Mouse (Mus musculus) limb, embryonic 14.5 days (tissue): ENCODE data around the gene Hnrnpul2. TPM values are rescaled to one million over a fixed set of nuclear protein-coding genes. Genes with fewer than 3 reads are reported as not detected.

Experiments
- ATAC-seq: fragments of 200-750 bp; cut with Nextera tagmentation; 2 replicates; pipeline ENCODE4 v1.8.0; 2017; ENCODE audit warnings: low read depth, moderate number of reproducible peaks, moderate TSS enrichment; ENCODE audit not compliant: low FRiP score
- DNase-seq: peaks from one replicate; pipeline ENCODE4 v3.0.0-alpha.2; 2015; ENCODE audit warnings: low spot score
- H3K27ac ChIP-seq: fragments of 300-500 bp; sonication (generic); replicated peaks from 2 replicates; pipeline ENCODE4 v1.5.1; 2014; ENCODE audit warnings: low read depth, mild to moderate bottlenecking, low read length, moderate library complexity, mixed read lengths
- H3K27me3 ChIP-seq: fragments of 300-500 bp; sonication (generic); 2 replicates; pipeline ENCODE4 v1.6.1; 2014; ENCODE audit warnings: low read length, mixed read lengths; ENCODE audit not compliant: control insufficient read depth, insufficient read depth
- H3K36me3 ChIP-seq: fragments of 300-500 bp; sonication (generic); 2 replicates; pipeline ENCODE4 v1.6.1; 2014; ENCODE audit warnings: mild to moderate bottlenecking, low read length, moderate library complexity, mixed read lengths; ENCODE audit not compliant: control insufficient read depth, insufficient read depth
- H3K4me1 ChIP-seq: fragments of 300-500 bp; sonication (generic); 2 replicates; pipeline ENCODE4 v1.6.1; 2014; ENCODE audit warnings: antibody characterized with exemption, low read length, mixed read lengths; ENCODE audit not compliant: control insufficient read depth, insufficient read depth
- H3K4me2 ChIP-seq: fragments of 300-500 bp; sonication (generic); replicated peaks from 2 replicates; pipeline ENCODE4 v1.6.1; 2014; ENCODE audit warnings: low read depth, mild to moderate bottlenecking, low read length, moderate library complexity; ENCODE audit not compliant: severe bottlenecking
- H3K4me3 ChIP-seq: fragments of 300-500 bp; sonication (generic); replicated peaks from 2 replicates; pipeline ENCODE4 v1.5.1; 2014; ENCODE audit warnings: low read length
- H3K9ac ChIP-seq: fragments of 300-500 bp; sonication (generic); 2 replicates; pipeline ENCODE4 v1.6.1; 2014; ENCODE audit warnings: mild to moderate bottlenecking, low read depth, low read length, moderate library complexity; ENCODE audit not compliant: severe bottlenecking
- H3K9me3 ChIP-seq: fragments of 300-500 bp; sonication (generic); 2 replicates; pipeline ENCODE4 v1.6.1; 2016; ENCODE audit warnings: low read length; ENCODE audit not compliant: control insufficient read depth
- POLR2A ChIP-seq: fragments of 200-500 bp; IDR thresholded peaks from 2 replicates; pipeline ENCODE4 v1.8.0; 2012; ENCODE audit warnings: inconsistent platforms, mild to moderate bottlenecking, moderate library complexity, borderline replicate concordance; ENCODE audit not compliant: insufficient read depth, insufficient read length; ENCODE audit errors: extremely low read depth
- WGBS: fragments of 180-500 bp; shearing (Covaris S2); extraction: QIAGEN DNeasy Blood & Tissue Kit; methylation state at CpG from one replicate; pipeline ENCODE4 v1.1.7; 2014; 5-methylcytosine and 5-hydroxymethylcytosine counted together
- polyA plus RNA-seq, 2 experiments: library from polyadenylated mRNA; depleted of rRNA in 1 of 2; stranded (reverse) in 1 of 2; unstranded in 1 of 2; fragments of >200 nt; fragmentation: Nextera tagmentation in 1 of 2; extraction: Ambion mirVana in 1 of 2; gene quantifications; 2 replicates each; pipeline versions ENCODE4 v1.2.1 to v1.2.3; 2012 to 2014

Gene Hnrnpul2
- polyA plus RNA-seq (2012; rRNA removed) (59.4 and 88.6 TPM in 2 replicates), polyA plus RNA-seq (2014; fragmentation: Nextera tagmentation; extraction: Ambion mirVana) (9.5 and 9.6 TPM in 2 replicates)

GRCm38 (mm10) chr19:8819596-8820423 lies at the start of gene Hnrnpul2:
Hnrnpul2 (plus strand) TSS chr19:8820010.
- H3K27me3 ChIP-seq, result no peaks in the 10 kb centered on the region
- peak within 1 kb of the TSS; percentile 94 for H3K9ac ChIP-seq
- ATAC-seq (peak; percentile 93), DNase-seq (peak; percentile 99)
- peaks cover 38% of the 10 kb centered on the region for H3K4me1 ChIP-seq
- H3K4me2 ChIP-seq, result peak within 1 kb of the TSS; percentile 87
- H3K9me3 ChIP-seq, result no peaks in the 10 kb centered on the region
- peak within 1 kb of the TSS; percentile 96 for H3K27ac ChIP-seq
- WGBS, result under 1% methylated on average over 81 of the region's 83 CpGs
- TF ChIP-seq POLR2A, result peak; percentile 93; the same call in 1 of the 2 replicates
- peak within 1 kb of the TSS; percentile 100 for H3K4me3 ChIP-seq
- peaks cover 41% of the 10 kb centered on the region for H3K36me3 ChIP-seq

- Histone ChIP-seq H3K4me3 (peak within 1 kb of the TSS; percentile 85), H3K27me3 (no peaks in the 10 kb centered on the region), H3K4me2 (peak within 1 kb of the TSS; percentile 65), H3K36me3 (peaks cover 66% of the 10 kb centered on the region), H3K27ac (peak within 1 kb of the TSS; percentile 87), H3K4me1 (peaks cover 22% of the 10 kb centered on the region), H3K9me3 (0 out of 2 replicates have a peak, but pooled peaks cover under 1% of the 10 kb centered on the region), H3K9ac (peak within 1 kb of the TSS; percentile 94)
- WGBS, result 23% methylated on average over 29 of the region's 29 CpGs
- TF ChIP-seq POLR2A, result peak; percentile 77; the same call in 1 of the 2 replicates
- ATAC-seq (peak; percentile 48; the same call in 1 of the 2 replicates), DNase-seq (peak; percentile 70)
Measured at GRCm38 (mm10) chr19:8770567-8771270, 49.1 kb upstream of the Hnrnpul2 start, which contains the start of gene Tmem223. Tmem223 (plus strand) TSS chr19:8770996.

- DNase-seq, result no peak
- TF ChIP-seq POLR2A, result no peak
- Histone ChIP-seq H3K27ac (0 out of 2 replicates have a peak overlapping the region, but pooled peaks have one; percentile 5), H3K36me3 (peaks cover 52% of the 10 kb centered on the region), H3K4me2 (peak overlapping the region; percentile 98), H3K9ac (no peak overlapping the region), H3K27me3 (no peaks in the 10 kb centered on the region), H3K9me3 (no peaks in the 10 kb centered on the region), H3K4me3 (no peak overlapping the region), H3K4me1 (peaks cover 23% of the 10 kb centered on the region)
- WGBS, result 86% methylated on average over 5 of the region's 5 CpGs
- ATAC-seq, result no peak
Measured at GRCm38 (mm10) chr19:8772996-8773395, 46.8 kb upstream of the Hnrnpul2 start.

GRCm38 (mm10) chr19:8773409-8773808 lies 46.4 kb upstream of the Hnrnpul2 start:
- no peaks in the 10 kb centered on the region for H3K27me3 ChIP-seq
- peak overlapping the region; percentile 93 for H3K9ac ChIP-seq
- H3K4me2 ChIP-seq, result peak overlapping the region; percentile 98
- peak overlapping the region; percentile 99 for H3K27ac ChIP-seq
- H3K9me3 ChIP-seq, result no peaks in the 10 kb centered on the region
- peaks cover 52% of the 10 kb centered on the region for H3K36me3 ChIP-seq
- H3K4me1 ChIP-seq, result peaks cover 23% of the 10 kb centered on the region
- no peak for TF ChIP-seq POLR2A
- no peak for DNase-seq
- no peak for ATAC-seq
- WGBS, result 55% methylated on average over 6 of the region's 6 CpGs
- H3K4me3 ChIP-seq, result peak overlapping the region; percentile 56
